Mouse (Mus musculus) cortical plate, adult 2 months (tissue): ENCODE data around the gene Fgf22.

Source experiments
- CTCF ChIP-seq: fragments of 200-500 bp; IDR thresholded peaks from 2 replicates; pipeline ENCODE4 v1.5.1; 2011; ENCODE audit warnings: mild to moderate bottlenecking, control low read depth, low read length; ENCODE audit not compliant: insufficient read depth; ENCODE audit errors: extremely low read depth
- POLR2A ChIP-seq: fragments of 200-500 bp; IDR thresholded peaks from 2 replicates; pipeline ENCODE4 v1.6.1; 2011; ENCODE audit warnings: mild to moderate bottlenecking, low read length, control low read depth; ENCODE audit not compliant: insufficient read depth; ENCODE audit errors: extremely low read depth

- TF ChIP-seq CTCF = no peak
- no peak for TF ChIP-seq POLR2A
Observed at GRCm38 (mm10) chr10:79706406-79707094, 48.3 kb upstream of the Fgf22 start.
